Mouse (Mus musculus) testis, adult 2 months (tissue): ENCODE data around the gene Utp18.

Source experiments
- CTCF ChIP-seq: fragments of 200-500 bp; IDR thresholded peaks from 2 replicates; pipeline ENCODE4 v1.5.1; 2012; ENCODE audit warnings: low read depth, mild to moderate bottlenecking, inconsistent platforms, low read length, moderate library complexity; ENCODE audit not compliant: control insufficient read depth, insufficient read depth, insufficient replicate concordance
- POLR2A ChIP-seq: fragments of 200-500 bp; IDR thresholded peaks from 2 replicates; pipeline ENCODE4 v1.6.1; 2012; ENCODE audit warnings: low read depth, mild to moderate bottlenecking, inconsistent platforms, low read length, moderate library complexity; ENCODE audit not compliant: control insufficient read depth

DNA sequence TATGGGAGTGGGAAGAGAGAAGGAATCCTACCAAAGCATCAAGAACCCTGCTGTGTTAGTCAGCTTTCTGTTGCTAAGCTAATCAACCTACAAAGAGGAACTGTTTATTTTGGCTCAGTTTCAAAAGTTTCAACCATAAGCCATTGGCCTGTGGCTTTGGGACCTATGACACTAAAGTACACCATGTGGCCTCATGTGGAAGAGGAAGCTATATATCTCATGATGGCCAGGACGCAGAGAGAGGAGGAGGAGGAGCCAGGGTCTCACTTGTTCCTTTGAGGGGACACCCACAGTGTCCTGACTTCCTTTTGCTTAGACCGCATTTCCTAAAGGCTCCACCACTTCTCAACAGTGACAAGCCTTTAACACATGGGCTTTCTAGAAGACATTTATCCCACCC, 64.0 kb downstream of the Utp18 start:
- TF ChIP-seq POLR2A (no peak), CTCF (no peak)
